Mouse (Mus musculus) C2C12 (cell line): ENCODE measurements around the gene Prrx2. TPM values are rescaled to one million over a fixed set of nuclear protein-coding genes. Genes with fewer than 3 reads are reported as not detected.

Experiments
- H3K27me3 ChIP-seq: one replicate; pipeline ENCODE4 v1.6.1; 2011; ENCODE audit not compliant: control insufficient read depth, insufficient read depth, insufficient read length
- H3K36me3 ChIP-seq: one replicate; pipeline ENCODE4 v1.6.1; 2011; ENCODE audit not compliant: control insufficient read depth, insufficient read depth
- H3K4me3 ChIP-seq: one replicate; pipeline ENCODE4 v1.5.1; 2011; ENCODE audit warnings: mild to moderate bottlenecking, control low read depth; ENCODE audit not compliant: poor library complexity, insufficient read depth, severe bottlenecking
- H3K79me2 ChIP-seq: one replicate; pipeline ENCODE4 v1.6.1; 2011; ENCODE audit not compliant: control insufficient read depth, insufficient read depth
- H3K79me3 ChIP-seq: one replicate; pipeline ENCODE4 v1.6.1; 2011; ENCODE audit warnings: low read depth, control low read depth
- H3ac ChIP-seq: one replicate; pipeline ENCODE3; 2011; ENCODE audit warnings: low read depth; ENCODE audit not compliant: control insufficient read depth, insufficient read length
- CEBPB ChIP-seq: IDR thresholded peaks from one replicate; pipeline ENCODE4 v1.6.1; 2011; ENCODE audit warnings: low read depth, mild to moderate bottlenecking, control low read depth, moderate library complexity
- CTCF ChIP-seq: IDR thresholded peaks from one replicate; pipeline ENCODE4 v1.5.1; 2011; ENCODE audit not compliant: control insufficient read depth, insufficient read depth, insufficient read length
- FOSL1 ChIP-seq: IDR thresholded peaks from one replicate; pipeline ENCODE4 v1.8.0; 2011; ENCODE audit warnings: mild to moderate bottlenecking, low read length; ENCODE audit not compliant: poor library complexity, insufficient read depth, severe bottlenecking
- MAX ChIP-seq: IDR thresholded peaks from one replicate; pipeline ENCODE4 v1.6.1; 2011; ENCODE audit warnings: mild to moderate bottlenecking, control low read depth
- MYOD1 ChIP-seq: IDR thresholded peaks from one replicate; pipeline ENCODE4 v1.6.1; 2011; ENCODE audit warnings: low read depth; ENCODE audit not compliant: control insufficient read depth, insufficient read length
- MYOG ChIP-seq: IDR thresholded peaks from one replicate; pipeline ENCODE4 v1.6.1; 2011; ENCODE audit not compliant: control insufficient read depth, insufficient read length; ENCODE audit errors: extremely low read depth
- USF1 ChIP-seq: IDR thresholded peaks from one replicate; pipeline ENCODE4 v1.6.1; 2011; ENCODE audit warnings: low read depth, mild to moderate bottlenecking, control low read depth, moderate library complexity
- polyA plus RNA-seq: library from polyadenylated mRNA; unstranded; fragments of >200 nt; fragmentation: generic; extraction: Trizol; gene quantifications from one replicate; pipeline ENCODE4 v1.2.1, GENCODE M21; 2012; ENCODE audit warnings: missing spikeins

Prrx2 gene
- polyA plus RNA-seq, 1 experiment, result 191 TPM

- H3K79me3 ChIP-seq, result peaks cover 31% of the 10 kb centered on the region
- no peak overlapping the region for H3K4me3 ChIP-seq
- H3K79me2 ChIP-seq, result peaks cover 33% of the 10 kb centered on the region
- TF ChIP-seq MYOG (no peak), USF1 (no peak), CTCF (no peak), MAX (no peak), MYOD1 (no peak), FOSL1 (no peak), CEBPB (no peak)
- no peak overlapping the region for H3ac ChIP-seq
- H3K27me3 ChIP-seq, result peaks cover 6% of the 10 kb centered on the region
- peaks cover 12% of the 10 kb centered on the region for H3K36me3 ChIP-seq
Measured at GRCm38 (mm10) chr2:30805983-30806382, 28.8 kb upstream of the Prrx2 start.

GRCm38 (mm10) chr2:30807147-30807647 is 27.6 kb upstream of the Prrx2 start:
- peak overlapping the region; percentile 27 for H3K4me3 ChIP-seq
- H3K27me3 ChIP-seq, result no peaks in the 10 kb centered on the region
- H3K79me3 ChIP-seq, result peaks cover 43% of the 10 kb centered on the region
- H3ac ChIP-seq, result peak overlapping the region; percentile 56
- H3K79me2 ChIP-seq, result peaks cover 45% of the 10 kb centered on the region
- H3K36me3 ChIP-seq, result peaks cover 18% of the 10 kb centered on the region
- TF ChIP-seq CEBPB (no peak), MYOG (no peak), MYOD1 (no peak), CTCF (no peak), USF1 (no peak), MAX (no peak), FOSL1 (no peak)

DNA sequence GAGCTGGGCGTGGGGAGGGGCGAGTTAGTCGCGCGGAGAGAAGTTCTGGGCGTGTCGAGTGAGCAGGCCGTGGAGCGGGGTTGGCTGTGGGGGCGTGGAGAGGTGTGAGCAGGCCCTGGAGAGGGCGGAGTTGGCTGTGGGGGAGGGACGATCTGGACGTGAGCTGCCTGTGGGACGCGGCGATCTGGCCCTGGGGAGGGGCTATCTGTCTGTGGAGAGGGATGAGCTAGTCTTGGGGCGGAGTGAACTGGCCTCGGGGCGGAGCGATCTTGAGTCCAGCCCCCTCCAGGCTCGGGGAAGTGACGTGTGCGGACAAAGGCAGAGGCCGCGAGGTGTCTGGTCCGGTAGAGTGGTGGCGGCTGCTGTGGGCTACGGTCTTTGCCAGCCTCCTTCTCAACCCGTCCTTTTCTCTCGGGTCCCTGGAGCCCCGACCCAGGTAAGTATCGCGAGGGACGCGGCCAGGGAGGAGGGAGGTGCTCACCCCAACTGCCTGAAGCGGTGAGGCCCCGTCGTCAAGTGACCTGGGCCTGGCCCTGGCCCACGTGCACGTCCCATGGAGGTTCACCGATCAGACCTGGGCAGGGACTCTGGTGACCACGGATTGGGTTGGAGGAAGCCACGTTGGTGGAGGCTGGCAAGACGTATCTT is 27.0 kb upstream of the Prrx2 start, which contains the start of gene Ntmt1:
Ntmt1 (plus strand) TSS at position 179 of the 648 bp plus-strand sequence.
- Histone ChIP-seq H3K27me3 (no peaks in the 10 kb centered on the region), H3K79me3 (peaks cover 47% of the 10 kb centered on the region), H3K79me2 (peaks cover 51% of the 10 kb centered on the region), H3K36me3 (peaks cover 23% of the 10 kb centered on the region), H3K4me3 (peak within 1 kb of the TSS; percentile 89), H3ac (peak within 1 kb of the TSS; percentile 86)
- TF ChIP-seq MAX (peak; percentile 92), CEBPB (no peak)

DNA sequence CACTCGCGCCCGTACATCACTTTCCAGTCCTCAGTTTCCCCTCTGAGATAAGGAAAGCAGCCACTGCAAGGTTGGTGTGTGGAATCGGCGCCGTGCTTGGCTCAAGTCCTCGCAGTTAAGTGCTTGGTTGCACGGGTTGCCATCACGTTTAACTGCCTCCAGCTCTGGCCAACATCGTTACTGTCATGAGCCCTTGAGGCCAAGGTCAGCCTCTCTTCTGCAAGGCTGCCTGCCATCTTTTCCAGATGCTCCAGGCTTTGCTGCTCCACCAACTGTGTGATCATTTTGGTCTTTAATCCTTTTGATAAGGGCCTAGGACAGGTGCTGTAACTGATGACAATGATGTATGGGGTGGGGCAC is 26.5 kb upstream of the Prrx2 start:
- peaks cover 51% of the 10 kb centered on the region for H3K79me3 ChIP-seq
- H3ac ChIP-seq, result peak overlapping the region; percentile 86
- peaks cover 56% of the 10 kb centered on the region for H3K79me2 ChIP-seq
- TF ChIP-seq MYOG (no peak), MAX (peak; percentile 3), CEBPB (no peak), USF1 (no peak), FOSL1 (no peak), CTCF (no peak), MYOD1 (no peak)
- H3K4me3 ChIP-seq, result peak overlapping the region; percentile 89
- peaks cover 28% of the 10 kb centered on the region for H3K36me3 ChIP-seq
- no peaks in the 10 kb centered on the region for H3K27me3 ChIP-seq

GRCm38 (mm10) chr2:30809503-30809902 is 25.3 kb upstream of the Prrx2 start:
- TF ChIP-seq MYOG (no peak), MAX (no peak), FOSL1 (no peak), CEBPB (no peak), USF1 (no peak), CTCF (no peak), MYOD1 (no peak)
- H3K4me3 ChIP-seq, result no peak overlapping the region
- H3K79me3 ChIP-seq, result peaks cover 58% of the 10 kb centered on the region

DNA sequence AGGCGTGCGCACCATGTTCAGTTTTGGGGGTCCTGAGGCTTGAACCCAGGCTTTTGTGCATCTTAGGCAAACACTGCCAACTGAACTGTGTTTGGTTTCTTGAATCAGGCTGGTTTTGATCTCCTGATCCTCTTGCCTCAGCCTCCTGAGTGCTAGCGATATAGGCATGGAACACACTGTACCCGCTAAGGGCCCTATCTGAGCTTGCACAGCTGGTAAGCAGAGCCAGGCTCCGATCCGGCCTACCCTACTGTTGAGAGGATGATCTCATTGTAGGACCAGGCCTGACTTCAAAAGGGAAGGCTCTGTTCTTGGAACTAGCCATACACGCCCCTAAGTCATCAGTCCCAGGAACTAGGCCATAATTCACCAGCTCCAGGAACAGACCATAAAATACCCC is 24.2 kb upstream of the Prrx2 start:
- H3K36me3 ChIP-seq, result peaks cover 51% of the 10 kb centered on the region
- no peak overlapping the region for H3ac ChIP-seq
- no peak for TF ChIP-seq MYOD1
- no peak for TF ChIP-seq USF1
- TF ChIP-seq MAX, result no peak
- no peak overlapping the region for H3K4me3 ChIP-seq
- peaks cover 79% of the 10 kb centered on the region for H3K79me2 ChIP-seq
- peaks cover 62% of the 10 kb centered on the region for H3K79me3 ChIP-seq
- no peaks in the 10 kb centered on the region for H3K27me3 ChIP-seq

More at GRCm38 (mm10) chr2:30809503-30809902, 25.3 kb upstream of the Prrx2 start:
- H3K79me2 ChIP-seq, result peaks cover 68% of the 10 kb centered on the region
- H3K36me3 ChIP-seq, result peaks cover 40% of the 10 kb centered on the region
- H3ac ChIP-seq, result no peak overlapping the region
- no peaks in the 10 kb centered on the region for H3K27me3 ChIP-seq
